ENCODE assay signal across 9 mouse cellular contexts in genomic region chr1:151040945-151041649, GRCm38 (mm10). TPM values are rescaled to one million over a fixed set of nuclear protein-coding genes. Genes with fewer than 3 reads are reported as not detected.
DNase-seq lines count a peak whose midpoint lies in the region; TF ChIP-seq lines count a peak whose summit lies in the region.
"Had no signal": no experiment of that assay in that cellular context is flagged by ENCODE, and none has a peak within 500 bp of the region (broad histone marks: within the 10 kb centered on the region; RNA-seq: fewer than 3 reads in every experiment).

No protein-coding gene starts in this region.

- 33% methylated on average over 18 of the region's 18 CpGs for WGBS in kidney, adult 2 months

- peak overlapping the region; percentile 23; the same call in 1 of the 2 replicates for H3K4me3 ChIP-seq in brown adipose tissue, adult 24 weeks (ENCODE audit: insufficient read depth, low read depth, low read length)
- H3K4me3 ChIP-seq in kidney, adult 2 months (ENCODE audit: insufficient read depth, low read depth, low read length), result no peak overlapping the region
- H3K4me3 ChIP-seq: forebrain, embryonic 15.5 days had no signal

- no peak for TF ChIP-seq POLR2A in kidney, adult 2 months (IDR thresholded peaks at IDR 0.05; ENCODE audit: low read depth, low read length)

- no peaks in the 10 kb centered on the region for H3K27me3 ChIP-seq in kidney, adult 2 months (replicated peaks; ENCODE audit: control insufficient read depth, insufficient read depth, low read length)
- H3K27me3 ChIP-seq: forebrain, embryonic 15.5 days had no signal

- DNase-seq in CD4-positive, CD25-positive, alpha-beta regulatory T cell, adult 2 months (ENCODE audit: low read depth, low spot score), result peak; percentile 10
- peak; percentile 79 for DNase-seq in kidney, adult 2 months
- peak; percentile 51 for DNase-seq in lung, postnatal 10 days
- no peak for DNase-seq in cerebellum, adult 9-10 months
- no peak for DNase-seq in right cerebral cortex, postnatal 36 days (ENCODE audit: low spot score in 2 of 2)
- DNase-seq in c-Kit-positive CD71-positive TER-119-positive erythroid progenitor cells, embryonic 14.5 days (ENCODE audit: low spot score), result no peak
- DNase-seq: thymus, postnatal 36 days had no signal

- no peaks in the 10 kb centered on the region for H3K36me3 ChIP-seq in kidney, adult 2 months (ENCODE audit: control insufficient read depth, insufficient read depth, low read length)
- H3K36me3 ChIP-seq: forebrain, embryonic 15.5 days had no signal

- peak overlapping the region; percentile 68 for H3K27ac ChIP-seq in brown adipose tissue, adult 24 weeks (replicated peaks; ENCODE audit: low read depth, low read length)
- peak overlapping the region; percentile 99 for H3K27ac ChIP-seq in kidney, adult 2 months (ENCODE audit: insufficient read depth, low read depth, low read length)
- H3K27ac ChIP-seq: forebrain, embryonic 15.5 days had no signal

- H3K4me1 ChIP-seq in brown adipose tissue, adult 24 weeks (ENCODE audit: control insufficient read depth, insufficient read depth, insufficient read length, low read length), result peaks cover 20% of the 10 kb centered on the region; the same call in 1 of the 2 replicates
- H3K4me1 ChIP-seq in kidney, adult 2 months (ENCODE audit: control insufficient read depth, insufficient read depth, low read length), result peaks cover 5% of the 10 kb centered on the region
- H3K4me1 ChIP-seq: forebrain, embryonic 15.5 days had no signal

- no peak for TF ChIP-seq CTCF in kidney, adult 2 months (conservative IDR thresholded peaks at IDR 0.05; ENCODE audit: insufficient read depth, insufficient read length, low read depth, low read length)

RNA-seq across cellular contexts. Expression of gene Hmcn1, which starts 47.9 kb away (rescaled TPM):
- 0.20 and 0.79 TPM in 2 replicates for polyA plus RNA-seq in brown adipose tissue, adult 24 weeks (2012; ENCODE audit: insufficient read depth, insufficient read length, missing spikeins)
- polyA plus RNA-seq in kidney, adult 2 months (2012; rRNA removed), result 1.7 and 2.0 TPM in 2 replicates

Comparison
In these comparisons a context has a peak if more than half of its experiments do, and no peak if none do; other contexts are left out.
1. DNase-seq: peak in CD4-positive, CD25-positive, alpha-beta regulatory T cell, adult 2 months (single experiment), kidney, adult 2 months (single experiment) and lung, postnatal 10 days (single experiment); none in cerebellum, adult 9-10 months (single experiment), right cerebral cortex, postnatal 36 days (0 of 2) and c-Kit-positive CD71-positive TER-119-positive erythroid progenitor cells, embryonic 14.5 days (single experiment).